In the genomic region with DNA sequence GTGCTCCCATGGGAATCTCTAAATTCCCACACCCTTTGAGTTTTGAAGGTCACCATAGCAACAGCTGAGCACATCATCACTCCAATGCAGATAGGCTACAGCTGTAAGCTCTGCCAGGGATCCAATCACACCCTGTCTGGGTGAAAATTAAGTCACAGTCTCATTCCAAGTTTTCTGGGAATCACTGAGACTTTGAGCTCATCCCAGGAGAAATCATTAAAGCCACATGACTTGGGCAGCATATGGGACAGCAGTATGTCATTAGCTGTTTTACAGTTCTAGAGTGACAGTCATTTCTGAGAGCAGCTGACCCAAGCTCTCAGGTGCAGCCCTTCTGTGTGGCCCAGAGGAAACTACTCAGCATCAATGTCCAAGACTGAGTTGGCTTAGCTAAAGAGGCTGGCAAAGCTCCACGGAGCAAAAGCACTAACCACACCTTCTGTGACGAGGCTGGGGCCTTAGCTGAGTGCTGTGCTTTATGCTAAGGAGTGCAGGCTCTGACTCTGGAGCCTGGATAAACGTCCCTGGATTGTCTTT, we compare ENCODE assay signal across 9 mouse cellular contexts. TPM values are rescaled to one million over a fixed set of nuclear protein-coding genes. Genes with fewer than 3 reads are reported as not detected.
DNase-seq lines count a peak whose midpoint lies in the region; ATAC-seq lines count a peak whose summit lies in the region.
"Had no signal": no experiment of that assay in that cellular context is flagged by ENCODE, and none has a peak within 500 bp of the region (broad histone marks: within the 10 kb centered on the region; RNA-seq: fewer than 3 reads in every experiment).

No protein-coding gene starts in this region.

- H3K4me2 ChIP-seq in hindbrain, embryonic 13.5 days: no peak overlapping the region
- no peak overlapping the region for H3K4me2 ChIP-seq in neural tube, embryonic 15.5 days

- DNase-seq in gastrocnemius, postnatal 10 days: peak; percentile 17
- no peak for DNase-seq in gastrocnemius, postnatal 36 days
- DNase-seq in right cerebral cortex, postnatal 4 days: peak; percentile 16
- DNase-seq in right cerebral cortex, postnatal 25 days: no peak
- no peak for DNase-seq in kidney, adult 8-10 months
- no peak for DNase-seq in thymus, postnatal 25 days

- H3K4me3 ChIP-seq in hindbrain, embryonic 13.5 days: no peak overlapping the region
- no peak overlapping the region for H3K4me3 ChIP-seq in neural tube, embryonic 15.5 days (replicated peaks)
- H3K4me3 ChIP-seq: myocyte had no signal

- WGBS in hindbrain, embryonic 13.5 days: 26% methylated on average over 3 of the region's 3 CpGs
- 43% methylated on average over 3 of the region's 3 CpGs for WGBS in neural tube, embryonic 15.5 days

- H3K27ac ChIP-seq in hindbrain, embryonic 13.5 days: no peak overlapping the region
- H3K27ac ChIP-seq in neural tube, embryonic 15.5 days (replicated peaks): no peak overlapping the region

- ATAC-seq in hindbrain, embryonic 13.5 days (ENCODE audit: low FRiP score): peak; percentile 86
- peak; percentile 61; the same call in 1 of the 2 replicates for ATAC-seq in neural tube, embryonic 15.5 days (ENCODE audit: low FRiP score)

- H3K27me3 ChIP-seq in hindbrain, embryonic 13.5 days: no peaks in the 10 kb centered on the region
- no peaks in the 10 kb centered on the region for H3K27me3 ChIP-seq in neural tube, embryonic 15.5 days (replicated peaks)

- intact Hi-C loops in gastrocnemius, postnatal 36 days (cut with DNase I): no loop called here

- H3K4me1 ChIP-seq in hindbrain, embryonic 13.5 days (replicated peaks): no peaks in the 10 kb centered on the region; the same call in 1 of the 2 replicates
- no peaks in the 10 kb centered on the region for H3K4me1 ChIP-seq in neural tube, embryonic 15.5 days

- H3K9me3 ChIP-seq in hindbrain, embryonic 13.5 days: no peaks in the 10 kb centered on the region
- H3K9me3 ChIP-seq in neural tube, embryonic 15.5 days (replicated peaks): no peaks in the 10 kb centered on the region

- no peaks in the 10 kb centered on the region for H3K36me3 ChIP-seq in hindbrain, embryonic 13.5 days
- H3K36me3 ChIP-seq in neural tube, embryonic 15.5 days: no peaks in the 10 kb centered on the region

- H3K9ac ChIP-seq in hindbrain, embryonic 13.5 days: no peak overlapping the region
- no peak overlapping the region for H3K9ac ChIP-seq in neural tube, embryonic 15.5 days (replicated peaks)

RNA-seq across cellular contexts. Expression of gene Btc, which starts 42.3 kb away (rescaled TPM):
- under 1 TPM; 0.29 to 0.42 TPM for total RNA-seq in gastrocnemius, postnatal 10 days (2021)
- under 1 TPM; 0.17 to 0.74 TPM for total RNA-seq in gastrocnemius, postnatal 36 days (2021)
- polyA plus RNA-seq in hindbrain, embryonic 13.5 days (2015; fragmentation: Nextera tagmentation; extraction: Ambion mirVana): not detected in 2 replicates
- polyA plus RNA-seq in neural tube, embryonic 15.5 days (2015; fragmentation: Nextera tagmentation; extraction: Ambion mirVana): 0.06 and 0.46 TPM in 2 replicates

Comparison
In these comparisons a context has a peak if more than half of its experiments do, and no peak if none do; other contexts are left out.
1. DNase-seq: peak in gastrocnemius, postnatal 10 days (single experiment) and right cerebral cortex, postnatal 4 days (single experiment); none in gastrocnemius, postnatal 36 days (0 of 2), right cerebral cortex, postnatal 25 days (single experiment), kidney, adult 8-10 months (0 of 2) and thymus, postnatal 25 days (single experiment).